Mouse (Mus musculus) cerebellum, adult 9-10 months (tissue): Measurements from ENCODE around the gene Trim8.

Experiments used
- DNase-seq: peaks from one replicate; pipeline ENCODE4 v3.0.0; 2022

Gene Trim8

DNA sequence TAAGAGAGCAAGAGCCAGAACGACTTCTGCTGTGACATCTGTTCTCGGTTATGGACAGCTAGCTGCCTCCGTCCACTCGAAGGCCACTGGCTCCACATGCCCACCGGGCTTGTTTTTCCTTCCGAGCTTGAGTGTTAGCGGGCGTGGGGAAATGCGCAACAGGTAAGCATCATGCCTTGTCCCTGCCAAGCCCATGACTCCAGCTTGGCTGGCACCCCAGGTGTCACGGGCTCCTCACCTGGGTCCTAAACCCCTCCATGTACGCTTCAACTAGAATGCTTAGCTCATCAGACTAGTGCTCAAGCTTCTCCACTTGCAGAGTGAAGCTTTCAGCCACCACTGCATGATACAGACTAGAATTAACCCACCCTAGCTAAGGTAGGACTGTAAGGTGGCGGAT is 57.1 kb downstream of the Trim8 start:
- DNase-seq: peak; percentile 71

DNA sequence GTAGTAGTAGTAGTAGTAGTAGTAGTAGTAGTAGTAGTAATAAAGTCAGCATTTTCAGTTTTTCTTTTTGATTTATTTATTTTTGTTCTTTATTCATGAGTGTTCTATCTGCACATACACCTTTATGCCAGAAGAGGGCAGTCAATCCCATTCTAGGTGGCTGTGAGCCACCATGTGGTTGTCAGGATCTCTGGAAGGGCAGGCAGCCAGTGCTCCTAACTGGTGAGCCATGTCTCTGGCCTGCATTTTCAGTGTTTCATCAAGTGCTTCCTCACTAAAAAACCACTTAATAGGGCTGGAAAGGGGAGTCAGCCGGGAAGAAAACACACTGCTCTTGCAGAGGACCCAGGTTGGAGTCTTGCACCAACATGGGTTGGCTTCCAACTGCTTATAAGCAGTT is 60.6 kb downstream of the Trim8 start:
- DNase-seq: peak; percentile 85

DNA sequence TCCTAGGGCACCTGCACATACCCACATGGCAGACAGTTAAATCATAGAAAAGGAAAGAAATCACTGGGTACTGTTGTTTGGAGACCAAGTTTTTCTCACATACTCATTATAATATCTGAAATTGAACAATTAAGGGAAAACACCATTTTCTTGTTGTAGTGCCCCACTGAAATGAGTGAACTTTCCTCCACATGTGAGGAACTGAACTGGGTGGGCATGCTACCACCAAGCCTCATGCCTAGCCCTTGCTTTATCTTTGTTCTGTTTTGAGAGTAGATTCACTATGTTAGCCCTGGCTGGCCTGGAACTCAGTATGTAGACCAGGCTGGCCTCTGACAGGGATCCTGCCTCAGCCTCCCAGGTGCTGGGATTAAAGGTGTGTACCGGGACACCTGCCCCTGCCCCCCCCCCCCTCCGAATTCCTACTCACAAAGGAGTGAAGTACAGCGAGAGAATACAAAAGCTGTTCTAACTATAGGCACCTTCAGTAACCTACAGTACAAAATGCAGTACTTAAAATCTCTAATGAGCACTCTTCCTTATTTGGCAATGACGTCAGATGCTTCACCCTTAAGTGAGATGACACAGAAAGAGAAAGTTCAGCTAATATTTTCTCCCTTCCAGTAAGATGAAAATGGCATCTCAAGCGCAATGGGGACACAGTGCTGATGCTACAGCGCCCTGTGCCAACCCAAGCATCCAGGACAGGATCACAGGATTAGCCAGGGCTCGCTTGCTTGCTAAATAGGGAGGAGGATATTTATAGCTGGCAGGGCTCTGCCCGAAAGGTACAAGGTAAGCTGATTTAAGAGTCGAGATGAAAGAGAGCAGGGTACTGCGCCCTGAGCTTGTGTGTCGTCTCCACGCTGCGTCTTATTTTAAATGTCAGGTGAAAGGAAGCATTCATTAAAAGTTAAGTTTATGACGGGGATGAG is 61.3 kb downstream of the Trim8 start:
- peak; percentile 85 for DNase-seq

DNA sequence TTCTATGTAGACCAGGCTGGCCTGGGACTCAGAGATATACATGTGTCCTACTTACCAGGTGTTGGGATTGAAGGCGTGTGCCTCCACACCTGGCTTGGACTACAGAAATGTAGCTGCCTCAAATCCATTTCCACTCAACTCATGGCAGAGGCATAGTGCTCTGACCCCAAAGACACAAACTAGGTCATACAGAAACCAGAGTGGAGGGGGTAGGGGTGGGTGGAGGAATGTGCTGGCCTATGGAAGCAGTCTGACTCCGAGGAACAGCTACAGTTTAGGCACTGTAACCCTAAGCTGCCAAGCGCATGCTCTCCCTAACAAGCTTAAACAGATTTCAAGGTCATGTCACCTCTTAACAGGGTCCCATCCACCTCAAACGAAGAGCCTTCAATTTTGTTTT is 62.1 kb downstream of the Trim8 start:
- DNase-seq: no peak

DNA sequence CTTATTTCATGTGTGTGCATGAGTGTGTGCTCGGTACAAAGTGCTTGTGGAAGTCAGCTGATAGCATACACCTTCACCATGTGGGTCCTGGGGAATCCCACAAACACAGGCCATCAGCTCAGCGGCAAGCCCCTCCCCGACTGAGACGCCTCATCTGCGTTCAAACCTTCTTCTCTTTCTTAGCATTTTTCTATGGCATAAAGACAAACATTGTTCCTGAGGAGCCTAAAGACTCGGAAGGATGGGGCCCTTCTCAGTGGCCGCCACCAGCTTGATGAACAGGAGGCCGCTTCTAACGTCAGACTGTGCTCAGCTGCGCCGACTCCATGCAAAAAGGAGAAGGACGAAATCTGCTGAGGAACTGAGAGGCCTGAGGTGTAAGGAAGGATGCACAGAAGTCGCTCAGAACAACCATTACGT is 62.6 kb downstream of the Trim8 start:
- no peak for DNase-seq
